Mouse (Mus musculus): Measurements from ENCODE around the gene Adamtsl3. TPM values are rescaled to one million over a fixed set of nuclear protein-coding genes. Genes with fewer than 3 reads are reported as not detected.

Gene Adamtsl3
- polyA plus RNA-seq, 1 experiment = 5.1 TPM

- no peak for TF ChIP-seq CEBPB (IDR thresholded peaks at IDR 0.05; ENCODE audit: low read depth)
- TF ChIP-seq USF1 (IDR thresholded peaks at IDR 0.05; ENCODE audit: low read depth) = no peak
- no peak for TF ChIP-seq MYOD1 (IDR thresholded peaks at IDR 0.05; ENCODE audit: control insufficient read depth, insufficient read length, low read depth)
- TF ChIP-seq FOSL1 (IDR thresholded peaks at IDR 0.05; ENCODE audit: insufficient read depth, low read length, poor library complexity, severe bottlenecking) = no peak
- TF ChIP-seq MYOG (IDR thresholded peaks at IDR 0.05; ENCODE audit: control insufficient read depth, extremely low read depth, insufficient read length) = no peak
- no peak for TF ChIP-seq MAX (IDR thresholded peaks at IDR 0.05)
- TF ChIP-seq CTCF (IDR thresholded peaks at IDR 0.05; ENCODE audit: control insufficient read depth, insufficient read depth, insufficient read length) = no peak
- Histone ChIP-seq H3K27me3 (ENCODE audit: control insufficient read depth, insufficient read depth, insufficient read length) (no peaks in the 10 kb centered on the region), H3ac (ENCODE audit: control insufficient read depth, insufficient read length, low read depth) (no peak overlapping the region), H3K79me2 (ENCODE audit: control insufficient read depth, insufficient read depth) (no peaks in the 10 kb centered on the region), H3K4me3 (ENCODE audit: insufficient read depth, poor library complexity, severe bottlenecking) (no peak overlapping the region), H3K36me3 (ENCODE audit: control insufficient read depth, insufficient read depth) (no peaks in the 10 kb centered on the region), H3K79me3 (ENCODE audit: low read depth) (no peaks in the 10 kb centered on the region)
These were observed 48.0 kb downstream of the Adamtsl3 start for GRCm38 (mm10) chr7:82383536-82383848.

GRCm38 (mm10) chr7:82387121-82387520 lies 51.6 kb downstream of the Adamtsl3 start:
- no peak overlapping the region for H3ac ChIP-seq (ENCODE audit: control insufficient read depth, insufficient read length, low read depth)

GRCm38 (mm10) chr7:82394435-82395186 lies 59.1 kb downstream of the Adamtsl3 start:
- H3K27me3 ChIP-seq (ENCODE audit: control insufficient read depth, insufficient read depth, insufficient read length) = no peaks in the 10 kb centered on the region
- H3K36me3 ChIP-seq (ENCODE audit: control insufficient read depth, insufficient read depth) = no peaks in the 10 kb centered on the region
- TF ChIP-seq MYOD1 (IDR thresholded peaks at IDR 0.05; ENCODE audit: control insufficient read depth, insufficient read length, low read depth) = peak; percentile 83
- no peak for TF ChIP-seq USF1 (IDR thresholded peaks at IDR 0.05; ENCODE audit: low read depth)
- no peak for TF ChIP-seq MAX (IDR thresholded peaks at IDR 0.05)
- no peak overlapping the region for H3ac ChIP-seq (ENCODE audit: control insufficient read depth, insufficient read length, low read depth)
- H3K79me3 ChIP-seq (ENCODE audit: low read depth) = no peaks in the 10 kb centered on the region
- H3K79me2 ChIP-seq (ENCODE audit: control insufficient read depth, insufficient read depth) = no peaks in the 10 kb centered on the region
- no peak overlapping the region for H3K4me3 ChIP-seq (ENCODE audit: insufficient read depth, poor library complexity, severe bottlenecking)

More at GRCm38 (mm10) chr7:82387121-82387520, 51.6 kb downstream of the Adamtsl3 start:
- no peaks in the 10 kb centered on the region for H3K27me3 ChIP-seq (ENCODE audit: control insufficient read depth, insufficient read depth, insufficient read length)
- no peaks in the 10 kb centered on the region for H3K79me3 ChIP-seq (ENCODE audit: low read depth)
- H3K79me2 ChIP-seq (ENCODE audit: control insufficient read depth, insufficient read depth) = no peaks in the 10 kb centered on the region
- no peaks in the 10 kb centered on the region for H3K36me3 ChIP-seq (ENCODE audit: control insufficient read depth, insufficient read depth)
- TF ChIP-seq CEBPB (IDR thresholded peaks at IDR 0.05; ENCODE audit: low read depth) = no peak
- TF ChIP-seq MYOD1 (IDR thresholded peaks at IDR 0.05; ENCODE audit: control insufficient read depth, insufficient read length, low read depth) = no peak
- TF ChIP-seq MYOG (IDR thresholded peaks at IDR 0.05; ENCODE audit: control insufficient read depth, extremely low read depth, insufficient read length) = no peak
- TF ChIP-seq CTCF (IDR thresholded peaks at IDR 0.05; ENCODE audit: control insufficient read depth, insufficient read depth, insufficient read length) = no peak
- TF ChIP-seq MAX (IDR thresholded peaks at IDR 0.05) = no peak
- TF ChIP-seq USF1 (IDR thresholded peaks at IDR 0.05; ENCODE audit: low read depth) = no peak
- no peak for TF ChIP-seq FOSL1 (IDR thresholded peaks at IDR 0.05; ENCODE audit: insufficient read depth, low read length, poor library complexity, severe bottlenecking)
- H3K4me3 ChIP-seq (ENCODE audit: insufficient read depth, poor library complexity, severe bottlenecking) = no peak overlapping the region

DNA sequence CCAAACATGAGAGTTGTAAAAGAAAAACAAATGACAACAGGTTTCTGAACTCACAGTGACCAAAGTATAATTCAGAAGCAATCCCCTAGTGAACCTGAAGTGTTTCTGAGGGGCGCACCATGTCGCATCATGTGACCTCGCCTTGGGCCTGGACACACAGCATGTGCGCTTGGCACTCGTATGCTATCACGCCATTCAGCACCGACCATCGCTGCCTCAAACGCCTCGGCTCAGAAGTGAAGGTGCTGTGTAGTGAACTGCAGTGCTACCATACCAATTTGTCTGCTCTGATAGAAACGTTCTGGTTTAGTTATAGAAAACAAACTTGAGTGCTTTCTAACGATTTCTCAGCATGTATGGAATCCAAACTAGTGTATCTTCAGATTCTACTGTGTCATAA lies 59.7 kb downstream of the Adamtsl3 start:
- H3K4me3 ChIP-seq (ENCODE audit: insufficient read depth, poor library complexity, severe bottlenecking) = no peak overlapping the region
- H3K79me3 ChIP-seq (ENCODE audit: low read depth) = no peaks in the 10 kb centered on the region
- H3ac ChIP-seq (ENCODE audit: control insufficient read depth, insufficient read length, low read depth) = no peak overlapping the region
- H3K36me3 ChIP-seq (ENCODE audit: control insufficient read depth, insufficient read depth) = no peaks in the 10 kb centered on the region
- H3K27me3 ChIP-seq (ENCODE audit: control insufficient read depth, insufficient read depth, insufficient read length) = no peaks in the 10 kb centered on the region
- no peaks in the 10 kb centered on the region for H3K79me2 ChIP-seq (ENCODE audit: control insufficient read depth, insufficient read depth)
- peak; percentile 11 for TF ChIP-seq USF1 (IDR thresholded peaks at IDR 0.05; ENCODE audit: low read depth)
- no peak for TF ChIP-seq CEBPB (IDR thresholded peaks at IDR 0.05; ENCODE audit: low read depth)

- H3K27me3 ChIP-seq (ENCODE audit: control insufficient read depth, insufficient read depth, insufficient read length) = no peaks in the 10 kb centered on the region
- TF ChIP-seq MYOD1 (IDR thresholded peaks at IDR 0.05; ENCODE audit: control insufficient read depth, insufficient read length, low read depth) (no peak), USF1 (IDR thresholded peaks at IDR 0.05; ENCODE audit: low read depth) (no peak), FOSL1 (IDR thresholded peaks at IDR 0.05; ENCODE audit: insufficient read depth, low read length, poor library complexity, severe bottlenecking) (no peak), MAX (IDR thresholded peaks at IDR 0.05) (no peak), CEBPB (IDR thresholded peaks at IDR 0.05; ENCODE audit: low read depth) (no peak)
- no peaks in the 10 kb centered on the region for H3K79me3 ChIP-seq (ENCODE audit: low read depth)
- no peak overlapping the region for H3ac ChIP-seq (ENCODE audit: control insufficient read depth, insufficient read length, low read depth)
- no peaks in the 10 kb centered on the region for H3K79me2 ChIP-seq (ENCODE audit: control insufficient read depth, insufficient read depth)
- H3K36me3 ChIP-seq (ENCODE audit: control insufficient read depth, insufficient read depth) = no peaks in the 10 kb centered on the region
- no peak overlapping the region for H3K4me3 ChIP-seq (ENCODE audit: insufficient read depth, poor library complexity, severe bottlenecking)
These were observed 60.4 kb downstream of the Adamtsl3 start for GRCm38 (mm10) chr7:82395751-82396512.

DNA sequence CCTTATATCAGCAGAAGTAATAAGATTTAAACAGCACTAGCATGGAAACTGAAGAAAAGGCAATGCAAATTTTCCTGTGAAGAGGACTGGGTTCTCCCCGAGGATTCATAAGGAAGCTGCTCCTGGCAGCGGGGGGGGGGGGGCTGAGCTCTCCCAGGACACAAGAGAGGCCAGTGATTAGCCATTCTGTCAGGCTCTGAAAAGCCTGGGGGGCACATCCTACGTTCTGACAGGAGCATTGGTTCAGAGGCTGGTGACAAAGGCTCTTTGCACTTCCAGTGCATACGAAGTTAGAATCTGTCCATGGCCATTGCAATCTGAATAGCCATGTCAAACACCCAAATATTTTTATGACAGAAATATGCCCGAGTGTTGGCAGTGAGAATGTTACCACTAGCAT lies 61.4 kb downstream of the Adamtsl3 start:
- no peak overlapping the region for H3K4me3 ChIP-seq (ENCODE audit: insufficient read depth, poor library complexity, severe bottlenecking)
- no peak for TF ChIP-seq MAX (IDR thresholded peaks at IDR 0.05)
- TF ChIP-seq CTCF (IDR thresholded peaks at IDR 0.05; ENCODE audit: control insufficient read depth, insufficient read depth, insufficient read length) = no peak
- no peak for TF ChIP-seq USF1 (IDR thresholded peaks at IDR 0.05; ENCODE audit: low read depth)

More for the DNA sequence above, 61.4 kb downstream of the Adamtsl3 start:
- no peaks in the 10 kb centered on the region for H3K79me3 ChIP-seq (ENCODE audit: low read depth)
- no peak overlapping the region for H3ac ChIP-seq (ENCODE audit: control insufficient read depth, insufficient read length, low read depth)
- H3K36me3 ChIP-seq (ENCODE audit: control insufficient read depth, insufficient read depth) = no peaks in the 10 kb centered on the region
- H3K27me3 ChIP-seq (ENCODE audit: control insufficient read depth, insufficient read depth, insufficient read length) = no peaks in the 10 kb centered on the region
- no peaks in the 10 kb centered on the region for H3K79me2 ChIP-seq (ENCODE audit: control insufficient read depth, insufficient read depth)

All from C2C12 (cell line).